Mouse (Mus musculus): ENCODE data around the gene Pak1. TPM values are rescaled to one million over a fixed set of nuclear protein-coding genes. Genes with fewer than 3 reads are reported as not detected.
A peak's percentile ranks its signal among the peaks of the same experiment; 100 is the strongest.
"Not testable (repeated sequence)": the region's sequence is repeated elsewhere in the genome, so short reads cannot be mapped to it uniquely, and the experiment has no call there.

Pak1 gene
- total RNA-seq, 2 experiments from 2014 or later = 384 to 468 TPM

DNA sequence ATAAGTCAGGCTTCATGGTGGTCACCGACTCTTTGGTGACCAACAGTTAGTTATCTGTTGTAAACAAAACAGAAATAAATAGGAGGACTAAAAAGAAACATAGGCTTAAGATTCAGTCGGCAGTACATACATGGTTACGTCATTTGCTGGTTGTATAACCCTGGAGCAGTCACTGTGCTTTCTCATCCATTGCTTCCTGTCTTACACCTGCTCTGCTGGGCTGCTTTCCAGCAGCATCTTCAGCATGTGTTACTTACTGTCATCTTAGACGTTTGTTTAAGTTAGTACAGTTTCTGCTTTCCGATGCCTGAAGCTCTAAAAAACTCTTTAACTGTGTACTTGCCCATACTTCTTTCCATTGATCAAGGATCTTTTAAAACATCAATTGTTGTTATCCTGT, 53.0 kb downstream of the Pak1 start:
- peak; percentile 53 to 68 for DNase-seq (ENCODE audit: low spot score in 2 of 2)
- intact Hi-C loops (cut with DNase I) = loop anchor here (5.0 kb wide), 2 partner anchors 74 to 136 kb away; no protein-coding TSS in a partner anchor

DNA sequence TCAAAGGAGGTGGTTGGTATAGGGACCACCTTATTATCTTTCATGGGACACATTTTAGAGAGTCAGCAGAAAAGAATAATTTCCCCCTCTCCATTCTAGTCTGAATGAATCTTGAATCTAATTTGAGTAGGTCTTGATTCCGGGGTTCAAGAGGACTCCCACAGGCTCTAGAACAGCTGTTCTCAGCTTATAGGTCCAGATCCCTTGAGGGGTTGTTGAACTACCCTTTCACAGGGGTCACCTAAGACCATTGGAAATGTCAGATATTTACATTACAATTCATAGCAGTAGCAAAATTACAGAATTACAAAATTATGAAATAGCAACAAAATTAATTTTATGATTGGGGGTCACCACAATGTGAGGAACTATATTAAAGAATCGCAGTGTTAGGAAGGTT, 54.0 kb downstream of the Pak1 start:
- no peak for DNase-seq (ENCODE audit: low spot score in 2 of 2)
- intact Hi-C loops (cut with DNase I) = loop anchor here (2.0 to 5.0 kb wide), 3 partner anchors 54 to 135 kb away; partner anchors contain the start of gene Pak1

DNA sequence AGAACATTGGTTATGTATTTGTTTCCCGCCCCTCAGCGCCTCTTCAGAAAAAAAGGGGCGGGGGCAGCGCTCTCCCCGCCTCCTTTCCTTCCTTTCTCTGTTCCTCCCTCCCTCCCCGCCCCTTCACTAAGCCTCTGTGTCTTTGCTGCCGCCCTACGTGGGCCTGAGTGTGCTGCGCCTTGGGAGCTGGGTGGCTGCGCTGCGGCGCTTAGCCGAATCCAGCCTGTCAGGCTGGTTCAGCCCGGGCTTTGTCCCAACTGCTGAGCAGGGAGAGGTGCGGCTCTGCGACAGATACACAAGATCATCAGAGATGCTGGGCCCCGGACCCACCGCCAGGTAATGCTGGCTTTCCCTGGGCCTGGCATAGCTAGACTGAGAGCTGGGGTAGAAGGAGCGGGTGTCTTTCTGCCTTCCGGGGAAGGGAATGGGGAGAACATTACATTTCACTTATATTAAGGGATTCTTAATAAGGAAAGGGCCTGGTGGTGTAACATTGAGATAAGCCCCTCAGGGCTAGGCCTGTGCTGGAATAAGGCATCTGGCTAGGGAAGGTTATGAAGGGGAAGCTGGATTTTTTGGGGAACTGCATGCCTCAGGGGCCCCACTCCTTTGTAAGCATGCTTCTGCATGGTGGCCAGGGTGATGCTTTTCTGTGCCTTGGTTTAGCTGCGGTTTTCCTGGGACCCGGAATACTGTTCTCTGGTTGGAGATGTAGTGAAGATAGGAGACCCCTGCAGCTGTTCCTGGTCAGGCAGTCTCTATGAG, 54.6 kb downstream of the Pak1 start:
- intact Hi-C loops (cut with DNase I) = loop anchor here (2.0 to 5.0 kb wide), 3 partner anchors 54 to 134 kb away; partner anchors contain the start of gene Pak1
- DNase-seq (ENCODE audit: low spot score in 2 of 2) = peak; percentile 83 to 90

DNA sequence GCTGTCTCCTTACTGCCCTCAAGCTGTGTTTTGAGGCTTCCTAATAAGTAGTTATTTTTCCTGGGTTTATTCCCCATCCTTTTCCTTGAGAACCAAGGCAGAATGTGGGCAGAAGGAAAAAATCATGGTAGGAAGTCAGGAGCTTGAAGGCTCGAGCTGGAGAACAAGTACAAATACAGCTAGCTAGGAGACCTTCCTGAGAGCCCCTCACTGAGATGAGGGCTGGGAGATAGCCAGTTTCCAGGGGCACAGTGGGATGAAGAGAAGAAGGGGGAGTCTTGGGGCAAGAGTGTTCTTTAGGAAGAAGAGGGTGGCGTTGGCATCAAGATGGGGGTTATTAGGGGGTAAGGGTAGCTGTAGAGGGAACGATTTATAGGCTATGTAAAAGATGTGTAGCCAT, 56.1 kb downstream of the Pak1 start:
- intact Hi-C loops (cut with DNase I) = loop anchor here (2.0 to 5.0 kb wide), 3 partner anchors 77 to 133 kb away; no protein-coding TSS in a partner anchor
- no peak for DNase-seq (ENCODE audit: low spot score in 2 of 2)

DNA sequence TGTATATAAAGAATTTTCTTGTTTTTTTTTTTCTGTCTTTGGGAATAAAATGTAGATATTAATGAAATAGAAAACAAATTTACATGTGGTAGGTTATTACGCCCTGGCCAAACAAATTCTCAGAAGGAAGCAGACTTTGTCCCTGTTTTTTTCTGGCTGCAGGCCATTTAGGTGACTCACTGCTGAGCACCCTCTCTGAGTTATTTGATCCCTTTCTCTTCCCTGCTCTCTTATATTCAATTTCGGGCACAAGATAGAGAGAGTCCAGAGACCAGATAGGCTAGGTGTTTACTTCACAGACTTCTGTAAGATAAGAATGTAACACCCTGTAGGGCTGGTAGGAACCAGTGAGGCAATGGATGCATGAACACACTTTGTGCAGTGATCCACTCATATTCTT, 57.2 kb downstream of the Pak1 start:
- intact Hi-C loops (cut with DNase I) = loop anchor here (2.0 kb wide), 1 partner anchor 97 kb away; no protein-coding TSS in a partner anchor
- no peak for DNase-seq (ENCODE audit: low spot score in 2 of 2)

DNA sequence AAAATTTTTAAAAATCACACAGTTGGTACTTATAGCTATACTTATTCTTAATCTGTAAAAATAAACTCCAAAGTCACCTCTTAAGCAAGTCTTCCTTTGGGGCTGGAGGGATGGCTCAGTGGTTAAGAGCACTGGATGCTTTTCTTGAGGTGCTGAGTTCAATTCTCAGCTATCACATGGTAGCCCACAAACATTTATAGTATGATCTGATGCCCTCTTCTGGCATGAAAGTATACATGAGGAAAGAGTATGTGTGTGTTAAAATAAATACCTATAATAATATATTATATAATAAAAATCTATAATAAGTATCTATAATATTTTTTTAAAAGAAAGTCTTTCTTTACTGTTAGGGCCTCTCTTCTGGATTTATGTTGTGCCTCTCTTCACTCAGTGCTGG, 58.2 kb downstream of the Pak1 start:
- intact Hi-C loops (cut with DNase I) = no loop called here
- no peak for DNase-seq (ENCODE audit: low spot score in 2 of 2)

DNA sequence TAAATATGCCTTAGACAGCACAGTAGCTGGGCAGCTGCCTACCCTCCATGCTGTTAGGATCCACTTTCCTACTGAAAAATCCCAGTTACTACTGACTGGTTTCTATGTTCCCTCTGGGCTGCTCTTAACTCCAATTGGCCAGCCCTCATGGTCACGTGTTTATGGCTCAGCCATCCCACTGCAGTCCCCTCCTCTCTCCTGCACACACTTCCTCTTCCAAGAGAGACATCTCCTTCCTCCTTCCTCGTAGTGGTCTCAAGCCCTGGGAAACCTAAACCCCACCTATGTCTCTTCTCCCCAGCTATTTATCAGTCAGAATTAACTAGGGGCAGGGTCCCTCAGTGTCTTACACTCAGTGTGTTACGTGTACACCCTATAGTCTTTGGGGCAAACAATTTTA, 61.2 kb downstream of the Pak1 start:
- intact Hi-C loops (cut with DNase I) = not testable (repeated sequence)

DNA sequence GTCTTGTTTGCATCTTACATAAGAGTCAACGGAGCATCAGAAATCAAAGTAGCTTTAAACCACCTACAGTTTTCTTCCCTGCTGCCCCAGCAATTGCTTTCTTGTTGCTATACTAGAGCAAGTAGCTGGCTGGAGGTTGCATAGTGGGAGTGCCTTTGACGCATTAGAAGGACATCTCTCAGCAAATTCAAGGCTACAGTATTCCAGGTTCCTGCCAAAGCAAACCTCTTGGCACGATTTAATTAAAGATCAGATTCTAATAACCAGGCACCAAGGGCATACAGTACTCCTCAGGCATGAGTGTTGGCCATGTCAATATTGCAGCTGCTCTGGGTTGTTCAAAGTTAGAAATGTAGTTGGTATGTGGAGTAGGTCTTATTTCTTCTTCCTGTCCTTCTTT, 62.0 kb downstream of the Pak1 start:
- intact Hi-C loops (cut with DNase I) = no loop called here
- no peak for DNase-seq (ENCODE audit: low spot score in 2 of 2)

More for the DNA sequence above, 61.2 kb downstream of the Pak1 start:
- DNase-seq (ENCODE audit: low spot score in 2 of 2) = not testable (repeated sequence)

DNA sequence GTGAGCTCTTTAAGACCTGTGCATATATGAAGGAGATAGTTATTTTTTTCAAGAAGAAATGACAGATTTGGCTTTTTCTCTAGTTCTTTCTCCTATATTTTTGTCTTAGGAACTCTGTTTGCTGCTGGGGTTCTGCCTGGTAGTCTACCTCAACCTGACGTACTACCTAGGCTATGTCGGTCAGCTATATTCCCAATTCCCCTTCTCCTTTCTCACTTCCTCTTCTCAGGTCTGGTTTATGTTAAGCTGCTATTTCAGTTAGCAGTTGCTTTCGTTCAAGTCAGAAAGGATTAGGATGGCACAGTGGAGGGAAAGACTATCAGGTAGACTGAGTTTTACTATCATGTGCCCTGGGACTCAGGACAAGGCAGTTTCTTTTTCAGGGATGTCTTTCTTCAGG, 75.2 kb downstream of the Pak1 start:
- DNase-seq (ENCODE audit: low spot score in 2 of 2) = no peak
- intact Hi-C loops (cut with DNase I) = no loop called here

DNA sequence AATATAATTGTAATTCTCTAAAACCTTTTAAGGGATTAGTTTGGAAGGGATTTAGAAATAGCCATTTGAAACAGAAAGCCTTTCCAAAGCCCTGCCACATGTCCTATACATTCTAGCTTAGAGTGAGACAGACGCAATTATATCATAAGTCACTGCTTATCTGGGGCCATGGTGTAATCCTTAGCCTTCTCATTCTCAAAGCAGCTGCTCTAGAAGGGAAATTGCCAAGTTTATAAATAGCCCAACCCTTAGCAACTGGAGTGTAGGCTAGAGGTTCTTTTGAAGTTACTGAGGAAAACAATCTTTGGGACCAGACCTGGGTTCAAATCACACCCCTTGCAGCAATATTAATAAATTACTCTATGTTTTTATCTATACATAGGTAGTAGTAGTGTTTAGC, 76.2 kb downstream of the Pak1 start:
- intact Hi-C loops (cut with DNase I) = no loop called here

DNA sequence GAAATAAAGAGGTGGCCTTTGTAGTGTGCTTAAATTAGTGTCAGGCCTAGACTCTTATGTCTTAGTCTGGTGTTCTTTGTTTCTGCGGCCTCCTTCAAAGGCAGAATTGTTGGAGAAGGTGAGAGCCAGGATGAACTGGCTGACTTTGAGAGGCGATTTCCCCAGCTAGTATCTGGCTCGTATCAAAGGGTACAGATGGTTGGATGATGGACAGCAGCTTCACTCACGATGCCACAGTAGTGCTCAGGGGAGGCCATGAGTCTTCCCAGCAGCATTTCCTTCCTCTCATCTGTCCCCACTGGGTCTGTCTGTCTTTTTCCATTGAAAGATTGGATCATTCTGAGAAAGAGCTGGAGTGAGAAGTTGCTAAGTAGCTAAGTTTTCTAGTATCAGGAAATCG, 79.5 kb downstream of the Pak1 start:
- no peak for DNase-seq (ENCODE audit: low spot score in 2 of 2)
- intact Hi-C loops (cut with DNase I) = no loop called here

More for the DNA sequence above, 76.2 kb downstream of the Pak1 start:
- DNase-seq (ENCODE audit: low spot score in 2 of 2) = no peak

DNA sequence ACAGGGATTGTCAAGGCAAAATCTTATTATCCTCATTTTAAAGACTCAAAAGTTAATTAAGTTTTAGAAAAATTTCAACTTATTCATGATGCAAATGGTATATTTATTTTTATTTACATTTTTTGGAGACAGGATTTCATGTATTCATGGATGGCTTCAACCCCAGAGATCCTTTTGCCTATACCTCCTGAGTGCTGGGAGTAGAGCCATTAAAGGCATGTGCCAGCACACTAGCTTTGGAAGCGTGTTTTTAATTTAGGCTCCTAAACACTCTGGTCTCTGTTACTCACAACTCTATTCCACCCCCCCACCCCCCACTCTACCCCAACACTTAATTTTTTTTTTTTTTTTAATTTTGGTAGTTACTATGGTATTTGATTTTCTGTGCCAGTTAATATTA, 80.4 kb downstream of the Pak1 start:
- DNase-seq (ENCODE audit: low spot score in 2 of 2) = no peak
- intact Hi-C loops (cut with DNase I) = no loop called here

DNA sequence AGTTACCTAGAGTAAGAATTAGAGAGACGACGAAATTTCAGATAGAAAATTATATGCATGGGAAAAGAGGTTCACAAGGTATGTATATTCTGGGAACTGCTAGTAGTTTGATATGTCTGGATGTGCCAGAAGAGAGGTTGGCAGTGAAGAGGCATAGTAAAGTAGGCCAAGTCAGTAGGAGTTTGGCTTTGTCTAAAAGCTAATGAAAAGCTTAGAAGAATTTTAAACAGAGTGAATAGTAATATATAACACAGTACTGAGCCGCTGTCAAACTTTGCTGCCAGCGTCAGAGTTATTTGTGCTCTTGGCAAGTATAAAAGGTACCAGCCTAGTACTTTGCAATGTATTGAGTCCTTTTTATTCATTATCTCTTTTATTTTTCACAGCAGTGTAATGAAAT, 84.1 kb downstream of the Pak1 start:
- intact Hi-C loops (cut with DNase I) = no loop called here
- no peak for DNase-seq (ENCODE audit: low spot score in 2 of 2)

DNA sequence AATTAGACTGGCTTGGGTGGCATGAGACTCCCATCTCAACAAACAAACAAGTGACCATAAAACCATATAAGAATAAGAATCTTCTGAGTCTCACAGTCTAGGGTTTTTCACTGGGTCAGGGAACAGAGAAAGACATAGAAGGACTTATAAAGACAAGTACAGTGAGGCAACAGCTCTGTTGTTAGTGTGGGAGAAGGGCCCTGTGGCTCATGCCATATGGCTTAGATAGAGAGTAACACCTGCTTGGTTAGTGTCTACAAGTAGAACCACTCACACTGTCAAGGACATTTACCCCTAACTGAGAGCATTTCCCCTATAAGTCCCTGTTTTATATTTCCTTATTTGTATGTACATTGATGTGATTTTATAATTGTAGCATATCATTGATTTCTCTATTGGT, 85.0 kb downstream of the Pak1 start:
- no peak for DNase-seq (ENCODE audit: low spot score in 2 of 2)
- intact Hi-C loops (cut with DNase I) = no loop called here

DNA sequence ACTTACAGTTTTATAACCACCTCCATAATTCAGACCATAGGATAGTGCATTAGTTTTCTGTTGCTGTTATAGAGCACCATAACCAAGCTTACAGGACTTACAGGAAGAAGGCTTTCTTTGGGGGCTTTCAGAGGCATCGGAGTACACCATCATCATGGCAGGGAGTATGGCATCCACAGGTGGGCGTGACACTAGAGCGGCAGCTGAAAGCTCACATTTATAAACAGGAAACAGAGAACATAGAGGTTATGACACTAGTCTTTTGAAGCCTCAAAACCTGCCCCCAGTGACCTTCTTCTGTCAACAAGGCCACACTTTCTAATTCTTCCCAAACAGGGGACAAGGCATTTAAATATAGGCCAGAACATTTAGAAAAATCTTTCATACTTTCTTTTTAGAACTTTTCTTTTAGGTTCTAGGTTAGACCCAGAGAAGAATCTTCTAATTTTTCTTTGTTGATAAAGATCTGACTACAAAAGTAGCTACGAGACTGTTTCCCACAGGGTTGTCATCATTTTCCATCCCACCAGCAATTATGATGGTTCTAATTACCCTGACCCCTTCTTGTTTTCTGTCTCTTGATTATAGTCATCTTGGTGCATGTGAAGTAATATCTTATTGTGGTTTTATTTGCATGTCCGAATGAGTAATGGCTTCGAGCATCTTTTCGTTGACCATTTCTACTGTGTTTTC, 89.7 kb downstream of the Pak1 start:
- intact Hi-C loops (cut with DNase I) = no loop called here
- DNase-seq (ENCODE audit: low spot score in 2 of 2) = no peak

DNA sequence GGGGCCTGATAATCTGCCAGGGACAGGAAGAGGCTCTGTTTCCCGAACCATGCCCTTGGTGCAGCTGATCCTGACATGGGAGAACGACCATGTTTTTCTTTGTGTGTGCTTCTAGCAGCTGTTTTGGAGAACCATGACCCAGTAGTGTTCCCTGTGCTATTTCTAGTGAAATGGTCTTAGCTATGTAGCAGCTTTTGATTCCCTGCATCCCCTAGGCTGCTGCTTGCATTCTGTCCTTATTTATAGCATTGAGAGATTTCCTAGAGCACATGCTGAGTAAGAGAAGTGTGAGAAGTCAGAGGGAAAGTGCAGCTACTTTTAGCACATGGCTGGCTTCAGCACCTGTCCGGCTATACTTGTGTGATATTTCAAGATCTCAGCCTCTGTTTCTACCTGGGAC, 123.3 kb downstream of the Pak1 start:
- intact Hi-C loops (cut with DNase I) = no loop called here
- DNase-seq (ENCODE audit: low spot score in 2 of 2) = peak; percentile 12 to 15

DNA sequence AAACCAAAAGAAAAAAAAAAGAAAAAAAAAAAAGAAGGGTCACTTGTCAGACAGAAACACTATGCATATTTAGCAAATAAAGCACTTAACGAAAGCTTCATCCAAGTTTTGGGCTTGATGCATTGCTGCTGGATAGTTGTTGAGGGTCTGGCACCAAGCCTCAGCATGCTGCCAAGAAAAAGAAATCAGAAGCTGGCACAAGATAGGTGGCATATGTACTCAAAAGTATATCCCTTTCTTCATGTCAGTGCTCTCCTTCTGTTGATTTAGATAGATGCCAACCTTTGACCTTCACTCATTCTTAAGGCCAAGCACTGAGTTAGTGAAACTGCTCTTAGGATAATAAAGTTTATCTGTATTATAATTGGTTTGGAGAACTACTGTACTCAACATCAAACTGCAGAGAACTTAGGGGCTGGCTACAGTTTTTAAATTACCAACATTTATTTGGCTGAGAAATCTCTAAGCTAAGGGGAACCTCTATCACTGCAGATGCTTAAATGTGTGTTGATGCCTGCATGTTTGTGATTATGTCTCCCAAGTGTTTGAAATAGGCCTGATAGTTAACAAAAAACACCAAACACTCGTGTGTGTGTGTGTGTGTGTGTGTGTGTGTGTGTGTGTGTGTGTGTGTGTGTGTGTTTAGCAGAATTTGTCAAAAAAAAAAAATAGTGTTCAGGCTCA, 126.6 kb downstream of the Pak1 start:
- no peak for DNase-seq (ENCODE audit: low spot score in 2 of 2)
- intact Hi-C loops (cut with DNase I) = no loop called here

DNA sequence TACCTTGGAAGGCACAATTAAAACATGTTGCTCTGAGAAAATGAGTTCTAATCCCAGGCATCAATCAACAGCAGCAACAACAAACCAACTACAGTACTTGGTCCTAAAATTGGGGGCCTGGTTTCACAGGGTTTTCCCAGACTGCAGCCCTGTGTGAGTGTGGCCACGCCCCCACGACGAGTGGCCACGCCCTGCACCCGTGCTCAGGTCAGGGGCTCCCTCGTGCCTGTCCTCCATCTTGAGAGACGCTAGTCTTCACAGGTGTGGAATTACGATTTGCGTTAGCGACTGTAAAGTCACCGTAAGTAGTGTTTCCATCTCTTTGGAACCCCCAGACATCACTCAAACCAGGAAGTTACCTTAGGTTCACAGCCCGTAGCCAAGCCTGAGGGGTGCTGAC, 131.4 kb downstream of the Pak1 start, which contains the start of gene Gdpd4:
Gene Gdpd4, plus strand, starts transcription at position 214 of the 400 bp plus-strand sequence.
- intact Hi-C loops (cut with DNase I) = no loop called here
- DNase-seq (ENCODE audit: low spot score in 2 of 2) = no peak

DNA sequence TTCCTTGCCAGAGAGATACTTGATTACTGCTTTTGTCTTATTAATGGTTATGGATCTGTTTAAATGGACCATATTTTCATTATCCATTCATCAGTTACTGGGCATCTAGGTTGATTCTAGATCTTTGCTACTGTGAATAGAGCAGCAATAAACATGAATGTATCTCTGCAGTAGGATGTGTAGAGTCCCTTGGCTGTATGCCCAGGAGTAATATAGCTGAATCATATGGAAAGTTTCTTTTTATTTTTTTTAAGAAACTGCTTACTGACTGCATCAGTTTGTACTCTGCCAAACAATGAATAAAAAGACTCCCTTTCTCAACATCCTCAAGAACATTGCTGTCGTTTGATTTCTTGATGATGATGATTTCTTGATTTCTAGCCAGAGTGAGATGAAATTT, 137.5 kb downstream of the Pak1 start:
- no peak for DNase-seq (ENCODE audit: low spot score in 2 of 2)
- intact Hi-C loops (cut with DNase I) = no loop called here

DNA sequence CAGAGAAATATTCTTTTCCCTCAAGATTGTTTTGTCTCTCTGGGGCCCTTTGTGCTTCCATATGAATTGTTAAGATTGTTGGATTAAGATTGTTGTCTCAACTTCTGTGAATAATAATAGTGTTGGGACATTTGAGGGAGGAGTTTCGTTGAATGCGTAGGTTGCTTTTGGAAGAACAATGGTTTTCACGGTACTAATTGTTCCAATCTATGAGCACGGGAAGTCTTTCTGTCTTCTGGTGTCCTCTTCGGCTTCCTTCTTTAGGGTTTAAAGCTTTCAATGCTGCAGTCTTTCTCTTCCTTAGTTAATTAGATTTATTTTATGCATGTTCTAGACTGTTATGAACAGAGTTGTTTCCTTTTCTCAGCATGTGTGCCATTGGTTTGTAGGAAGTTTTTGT, 138.6 kb downstream of the Pak1 start:
- no peak for DNase-seq (ENCODE audit: low spot score in 2 of 2)
- intact Hi-C loops (cut with DNase I) = no loop called here

Measured in left cerebral cortex, postnatal 36 days (tissue).